Comparison of ENCODE assay signal across 8 mouse cellular contexts in the genomic region with DNA sequence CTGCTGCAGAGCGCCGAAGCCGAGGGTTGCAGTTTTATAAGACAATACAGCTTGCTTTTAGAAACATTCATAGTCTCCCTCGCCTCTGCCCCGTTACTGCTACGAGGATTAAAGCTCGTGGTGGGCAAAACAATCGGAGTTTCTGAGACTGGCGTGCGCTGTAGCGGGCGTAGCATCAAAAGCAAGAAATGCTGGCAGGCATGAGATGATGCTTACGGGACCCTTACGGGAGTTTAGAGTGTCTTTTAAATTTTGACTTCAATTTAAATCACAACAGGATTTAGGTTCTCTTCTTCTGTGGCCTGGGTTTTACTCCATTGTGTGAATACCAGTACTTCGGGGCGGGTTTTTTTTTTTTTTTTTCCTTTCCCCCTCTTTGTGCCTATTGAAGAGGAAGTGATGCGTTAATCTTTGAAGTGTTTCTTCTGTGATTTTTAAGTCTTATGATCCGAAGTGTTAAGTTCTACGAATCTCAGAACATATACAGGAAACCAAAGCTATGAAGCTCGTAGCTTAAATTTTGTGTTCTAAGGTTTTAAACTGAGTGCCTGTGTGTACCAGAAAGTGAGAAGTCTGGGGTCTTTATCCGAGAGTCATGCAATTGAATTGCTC. TPM values are rescaled to one million over a fixed set of nuclear protein-coding genes. Genes with fewer than 3 reads are reported as not detected.
DNase-seq lines count a peak whose midpoint lies in the region; ATAC-seq and TF ChIP-seq lines count a peak whose summit lies in the region.

No protein-coding gene starts in this region.

- ATAC-seq in heart, embryonic 14.5 days (ENCODE audit: insufficient number of reproducible peaks, insufficient read depth, low FRiP score, low read depth), result no peak
- no peak for ATAC-seq in G1E (ENCODE audit: extremely low read depth, insufficient number of reproducible peaks, low FRiP score, poor library complexity, severe bottlenecking)
- no peak for ATAC-seq in heart, postnatal 0 days (ENCODE audit: insufficient read depth, low read depth)
- ATAC-seq in frontal cortex, adult (ENCODE audit: low TSS enrichment), result no peak

- no peaks in the 10 kb centered on the region for H3K9me3 ChIP-seq in heart, embryonic 14.5 days (ENCODE audit: control insufficient read depth, low read length)
- H3K9me3 ChIP-seq in G1E (replicated peaks), result peaks cover 6% of the 10 kb centered on the region; the same call in 1 of the 2 replicates
- H3K9me3 ChIP-seq in heart, postnatal 0 days (replicated peaks; ENCODE audit: control insufficient read depth, low read length), result no peaks in the 10 kb centered on the region
- H3K9me3 ChIP-seq in midbrain, embryonic 10.5 days (replicated peaks), result no peaks in the 10 kb centered on the region

- intact Hi-C loops in heart, postnatal 25 days (cut with DNase I), result no loop called here

- H3K4me2 ChIP-seq in heart, embryonic 14.5 days (ENCODE audit: low read length), result peak overlapping the region; percentile 92
- H3K4me2 ChIP-seq in heart, postnatal 0 days (ENCODE audit: low read depth, low read length), result peak overlapping the region; percentile 85

- H3K4me3 ChIP-seq in heart, embryonic 14.5 days (ENCODE audit: control insufficient read depth in 1 of 2, insufficient read depth in 1 of 2, low read depth in 1 of 2, low read length in 2 of 2), result peak overlapping the region; percentile 66 to 76
- H3K4me3 ChIP-seq in G1E (ENCODE audit: low read depth, low read length), result peak overlapping the region; percentile 81
- peak overlapping the region; percentile 86 for H3K4me3 ChIP-seq in heart, postnatal 0 days (ENCODE audit: low read depth, low read length)
- H3K4me3 ChIP-seq in midbrain, embryonic 10.5 days, result peak overlapping the region; percentile 90

- H3K27ac ChIP-seq in heart, embryonic 14.5 days (replicated peaks in 1 of 2; ENCODE audit: control insufficient read depth in 1 of 2, insufficient read depth in 1 of 2, low read depth in 2 of 2, low read length in 2 of 2), result peak overlapping the region; percentile 79 to 89
- H3K27ac ChIP-seq in heart, postnatal 0 days (ENCODE audit: low read depth), result peak overlapping the region; percentile 86
- peak overlapping the region; percentile 99 for H3K27ac ChIP-seq in midbrain, embryonic 10.5 days (replicated peaks)

- no peaks in the 10 kb centered on the region for H3K36me3 ChIP-seq in heart, embryonic 14.5 days (ENCODE audit: control insufficient read depth, insufficient read depth, low read length)
- no peaks in the 10 kb centered on the region for H3K36me3 ChIP-seq in G1E (replicated peaks)
- H3K36me3 ChIP-seq in heart, postnatal 0 days (replicated peaks; ENCODE audit: control insufficient read depth, insufficient read depth, low read length), result no peaks in the 10 kb centered on the region
- H3K36me3 ChIP-seq in midbrain, embryonic 10.5 days, result no peaks in the 10 kb centered on the region

- DNase-seq in heart, postnatal 25 days (ENCODE audit: low spot score), result no peak
- DNase-seq in G1E (ENCODE audit: low spot score), result no peak
- no peak for DNase-seq in heart, postnatal 0 days (ENCODE audit: low spot score)
- DNase-seq in midbrain, embryonic 10.5 days (ENCODE audit: low spot score), result no peak
- DNase-seq in gastrocnemius, postnatal 4 days (ENCODE audit: low spot score in 2 of 2), result no peak
- DNase-seq in cerebellum, postnatal 10 days, result no peak

- H3K9ac ChIP-seq in heart, embryonic 14.5 days (ENCODE audit: low read length), result peak overlapping the region; percentile 82
- H3K9ac ChIP-seq in heart, postnatal 0 days (replicated peaks; ENCODE audit: low read depth, low read length), result peak overlapping the region; percentile 91

- TF ChIP-seq CTCF in G1E (IDR thresholded peaks at IDR 0.05; ENCODE audit: low read depth, low read length), result no peak
- no peak for TF ChIP-seq CTCF in heart, postnatal 0 days (IDR thresholded peaks at IDR 0.05; ENCODE audit: low read depth)

- 4% methylated on average over 21 of the region's 21 CpGs for WGBS in heart, embryonic 14.5 days
- WGBS in heart, postnatal 0 days, result 5% methylated on average over 21 of the region's 21 CpGs
- WGBS in midbrain, embryonic 10.5 days, result under 1% methylated on average over 21 of the region's 21 CpGs

- no peak for TF ChIP-seq EP300 in heart, postnatal 0 days (IDR thresholded peaks at IDR 0.05; ENCODE audit: low read depth)

- peaks cover 2 to 3% of the 10 kb centered on the region in 2 experiments; a peak in 2 of 4 replicates for H3K4me1 ChIP-seq in heart, embryonic 14.5 days (ENCODE audit: control insufficient read depth in 2 of 2, insufficient read depth in 2 of 2, low read length in 2 of 2)
- peaks cover 4% of the 10 kb centered on the region for H3K4me1 ChIP-seq in G1E (ENCODE audit: insufficient read depth, low read depth, low read length)
- peaks cover 9% of the 10 kb centered on the region for H3K4me1 ChIP-seq in heart, postnatal 0 days (ENCODE audit: control insufficient read depth, insufficient read depth)
- peaks cover 54% of the 10 kb centered on the region for H3K4me1 ChIP-seq in midbrain, embryonic 10.5 days

- H3K27me3 ChIP-seq in heart, embryonic 14.5 days (ENCODE audit: control insufficient read depth, insufficient read depth, low read length), result no peaks in the 10 kb centered on the region
- H3K27me3 ChIP-seq in G1E (ENCODE audit: insufficient read depth, low read length), result peaks cover 2% of the 10 kb centered on the region; the same call in 1 of the 2 replicates
- H3K27me3 ChIP-seq in heart, postnatal 0 days (ENCODE audit: control insufficient read depth, insufficient read depth, low read length), result no peaks in the 10 kb centered on the region
- no peaks in the 10 kb centered on the region for H3K27me3 ChIP-seq in midbrain, embryonic 10.5 days (ENCODE audit: low read depth, poor library complexity, severe bottlenecking)

RNA-seq across cellular contexts. Expression of a gene that starts 0.7 kb away (rescaled TPM):
- 20.0 and 22.9 TPM in 2 replicates for polyA plus RNA-seq in heart, embryonic 14.5 days (2014; fragmentation: Nextera tagmentation; extraction: Ambion mirVana)
- 10 to 100 TPM; 11.0 to 11.5 TPM for total RNA-seq in heart, postnatal 25 days (2021)
- 7.0 and 9.4 TPM in 2 replicates for total RNA-seq in G1E (2014; fragmentation: Nextera tagmentation)
- total RNA-seq in G1E (2017), result 10.6 and 12.0 TPM in 2 replicates
- polyA plus RNA-seq in G1E (2012), result 1.3 and 1.8 TPM in 2 replicates
- 9.5 and 16.3 TPM in 2 replicates for total RNA-seq in heart, postnatal 0 days (2014; rRNA removed; ENCODE audit: low replicate concordance)
- 7.8 and 8.1 TPM in 2 replicates for polyA plus RNA-seq in heart, postnatal 0 days (2015; fragmentation: Nextera tagmentation; extraction: Ambion mirVana)
- polyA plus RNA-seq in midbrain, embryonic 10.5 days (2016; fragmentation: Nextera tagmentation; extraction: Ambion mirVana), result 114 and 122 TPM in 2 replicates
- total RNA-seq in gastrocnemius, postnatal 4 days (2021), result 10 to 100 TPM; 26.4 to 26.9 TPM

RNA-seq across cellular contexts. Expression of a gene that starts 23.2 kb away (rescaled TPM):
- not detected in 2 replicates for polyA plus RNA-seq in heart, embryonic 14.5 days (2014; fragmentation: Nextera tagmentation; extraction: Ambion mirVana)
- not detected for total RNA-seq in heart, postnatal 25 days (2021)
- total RNA-seq in G1E (2014; fragmentation: Nextera tagmentation) (not detected in 2 replicates), G1E (2017) (0.22 TPM in 1 of 2 replicates, not detected in the other)
- not detected in 2 replicates for polyA plus RNA-seq in G1E (2012)
- not detected in 2 replicates for total RNA-seq in heart, postnatal 0 days (2014; rRNA removed; ENCODE audit: low replicate concordance)
- polyA plus RNA-seq in heart, postnatal 0 days (2015; fragmentation: Nextera tagmentation; extraction: Ambion mirVana), result not detected in 2 replicates
- not detected in 2 replicates for polyA plus RNA-seq in midbrain, embryonic 10.5 days (2016; fragmentation: Nextera tagmentation; extraction: Ambion mirVana)
- not detected for total RNA-seq in gastrocnemius, postnatal 4 days (2021)

RNA-seq across cellular contexts. Expression of a gene that starts 58.3 kb away (rescaled TPM):
- polyA plus RNA-seq in heart, embryonic 14.5 days (2014; fragmentation: Nextera tagmentation; extraction: Ambion mirVana), result not detected in 2 replicates
- total RNA-seq in heart, postnatal 25 days (2021), result not detected
- not detected in 2 replicates for total RNA-seq in G1E (2014; fragmentation: Nextera tagmentation)
- total RNA-seq in G1E (2017), result not detected in 2 replicates
- not detected in 2 replicates for polyA plus RNA-seq in G1E (2012)
- not detected in 2 replicates for total RNA-seq in heart, postnatal 0 days (2014; rRNA removed; ENCODE audit: low replicate concordance)
- polyA plus RNA-seq in heart, postnatal 0 days (2015; fragmentation: Nextera tagmentation; extraction: Ambion mirVana), result not detected in 2 replicates
- polyA plus RNA-seq in midbrain, embryonic 10.5 days (2016; fragmentation: Nextera tagmentation; extraction: Ambion mirVana), result not detected in 2 replicates
- not detected for total RNA-seq in gastrocnemius, postnatal 4 days (2021)

RNA-seq across cellular contexts. Expression of a gene that starts 59.0 kb away (rescaled TPM):
- not detected in 2 replicates for polyA plus RNA-seq in heart, embryonic 14.5 days (2014; fragmentation: Nextera tagmentation; extraction: Ambion mirVana)
- total RNA-seq in heart, postnatal 25 days (2021), result not detected
- total RNA-seq in G1E (2014; fragmentation: Nextera tagmentation), result not detected in 2 replicates
- 0.22 TPM in 1 of 2 replicates, not detected in the other for total RNA-seq in G1E (2017)
- polyA plus RNA-seq in G1E (2012), result not detected in 2 replicates
- not detected in 2 replicates for total RNA-seq in heart, postnatal 0 days (2014; rRNA removed; ENCODE audit: low replicate concordance)
- polyA plus RNA-seq in heart, postnatal 0 days (2015; fragmentation: Nextera tagmentation; extraction: Ambion mirVana), result not detected in 2 replicates
- not detected in 2 replicates for polyA plus RNA-seq in midbrain, embryonic 10.5 days (2016; fragmentation: Nextera tagmentation; extraction: Ambion mirVana)
- not detected for total RNA-seq in gastrocnemius, postnatal 4 days (2021)
